Mouse (Mus musculus): ENCODE results near the gene Hlf.

GRCm38 (mm10) chr11:90370367-90370766, 20.3 kb downstream of the Hlf start:
- TF ChIP-seq POLR2A (IDR thresholded peaks at IDR 0.05; ENCODE audit: low read depth, low read length) = no peak
- no peak for TF ChIP-seq CTCF (IDR thresholded peaks at IDR 0.05; ENCODE audit: extremely low read depth, insufficient read depth, insufficient read length, insufficient replicate concordance)

All from spleen, adult 2 months (tissue).